Mouse (Mus musculus) bone marrow macrophage, adult 2 months (primary cell): ENCODE data around the gene Ephb2.

Experiments
- CTCF ChIP-seq: IDR thresholded peaks from 2 replicates; pipeline ENCODE4 v1.5.1; 2012; ENCODE audit warnings: low read depth, mild to moderate bottlenecking, low read length, moderate library complexity
- POLR2A ChIP-seq: IDR thresholded peaks from 2 replicates; pipeline ENCODE4 v1.6.1; 2012; ENCODE audit warnings: mild to moderate bottlenecking, low read depth, low read length, borderline replicate concordance

- TF ChIP-seq POLR2A (no peak), CTCF (no peak)
These were observed 17.2 kb upstream of the Ephb2 start for GRCm38 (mm10) chr4:136852989-136853388.
